Mouse (Mus musculus) small intestine, adult 2 months (tissue): ENCODE data around the gene Asic1.

ENCODE experiments used
- CTCF ChIP-seq: fragments of 200-500 bp; IDR thresholded peaks from 2 replicates; pipeline ENCODE4 v1.5.1; 2012; ENCODE audit warnings: low read depth, mild to moderate bottlenecking, control low read depth, inconsistent platforms, low read length, moderate library complexity, mixed read lengths; ENCODE audit not compliant: insufficient replicate concordance, insufficient read length; ENCODE audit errors: extremely low read depth
- POLR2A ChIP-seq: fragments of 200-500 bp; IDR thresholded peaks from 2 replicates; pipeline ENCODE4 v1.6.1; 2012; ENCODE audit warnings: low read depth, mild to moderate bottlenecking, control low read depth, inconsistent platforms, low read length, moderate library complexity

- TF ChIP-seq POLR2A (no peak), CTCF (no peak)
Measured at GRCm38 (mm10) chr15:99736675-99737074, 66.5 kb downstream of the Asic1 start.
